Mouse (Mus musculus) heart, adult 9 months (tissue): ENCODE data around the gene Mdc1.

Source experiments
- DNase-seq, 2 experiments: peaks; one replicate each; pipeline ENCODE4 v3.0.0; 2022; ENCODE audit warnings: low spot score in 2 of 2

Mdc1 gene

GRCm38 (mm10) chr17:35848112-35848511, 6.8 kb downstream of the Mdc1 start:
- no peak for DNase-seq

GRCm38 (mm10) chr17:35850974-35851373, 9.7 kb downstream of the Mdc1 start:
- no peak for DNase-seq

GRCm38 (mm10) chr17:35859371-35859770, 18.1 kb downstream of the Mdc1 start:
- no peak for DNase-seq

- DNase-seq: no peak
These were observed 18.5 kb downstream of the Mdc1 start for GRCm38 (mm10) chr17:35859835-35860234.

- DNase-seq: no peak
These were observed 19.5 kb downstream of the Mdc1 start for GRCm38 (mm10) chr17:35860831-35861197.

GRCm38 (mm10) chr17:35861198-35861857, 20.0 kb downstream of the Mdc1 start, which contains the start of gene Nrm:
TSS of gene Nrm (plus strand) at chr17:35861318.
- peak; percentile 92 to 94 for DNase-seq

- DNase-seq: no peak
These were observed 23.6 kb downstream of the Mdc1 start for GRCm38 (mm10) chr17:35864832-35865353.

- DNase-seq: peak; percentile 87 to 92
These were observed 24.4 kb downstream of the Mdc1 start, which contains the start of gene Ppp1r18 for GRCm38 (mm10) chr17:35865481-35866280. TSS of gene Ppp1r18 (plus strand) at chr17:35865593.

- DNase-seq: peak; percentile 86 to 91
These were observed 25.0 kb downstream of the Mdc1 start for GRCm38 (mm10) chr17:35866281-35866831.

- DNase-seq: peak; percentile 55 to 57
These were observed 25.9 kb downstream of the Mdc1 start for GRCm38 (mm10) chr17:35866911-35867890.

GRCm38 (mm10) chr17:35868165-35868820, 27.0 kb downstream of the Mdc1 start:
- DNase-seq: peak; percentile 35 to 62

GRCm38 (mm10) chr17:35868961-35869345, 27.6 kb downstream of the Mdc1 start:
- no peak for DNase-seq

GRCm38 (mm10) chr17:35869346-35870067, 28.2 kb downstream of the Mdc1 start:
- peak; percentile 57 to 67 for DNase-seq

- DNase-seq: peak; percentile 82 to 91
These were observed 29.0 kb downstream of the Mdc1 start for GRCm38 (mm10) chr17:35870151-35870883.

GRCm38 (mm10) chr17:35870884-35871696, 29.8 kb downstream of the Mdc1 start:
- DNase-seq: no peak

- peak; percentile 76 to 86 for DNase-seq
These were observed 32.6 kb downstream of the Mdc1 start for GRCm38 (mm10) chr17:35873774-35874519.

GRCm38 (mm10) chr17:35874721-35875120, 33.4 kb downstream of the Mdc1 start:
- DNase-seq: no peak
